Mouse (Mus musculus): ENCODE measurements at regions not wholly inside any gene's neighbourhood (a gene's known extent, or its start where the extent isn't known, plus 50 kb on each side); places are given as distances from the start of the nearest gene placed in this dataset.

GRCm38 (mm10) chr13:25361850-25362626, 91.7 kb upstream of the Nrsn1 start:
- H3K4me3 ChIP-seq = no peak overlapping the region
- WGBS = 68% methylated on average over 7 of the region's 7 CpGs
- H3K36me3 ChIP-seq = no peaks in the 10 kb centered on the region
- no peak overlapping the region for H3K27ac ChIP-seq
- no peaks in the 10 kb centered on the region for H3K9me3 ChIP-seq
- no peak overlapping the region for H3K9ac ChIP-seq
- H3K4me2 ChIP-seq (replicated peaks) = no peak overlapping the region
- no peak for ATAC-seq (ENCODE audit: low FRiP score, low read depth)
- H3K4me1 ChIP-seq = no peaks in the 10 kb centered on the region
- H3K27me3 ChIP-seq (replicated peaks) = no peaks in the 10 kb centered on the region

- 52% methylated on average over 5 of the region's 5 CpGs for WGBS
These were observed 77.3 kb upstream of the Nrsn1 start for GRCm38 (mm10) chr13:25347558-25347957.

GRCm38 (mm10) chr13:25343309-25343708, 73.0 kb upstream of the Nrsn1 start:
- no peak overlapping the region for H3K4me3 ChIP-seq
- no peak overlapping the region for H3K4me2 ChIP-seq (replicated peaks)
- WGBS = 78% methylated on average over 6 of the region's 6 CpGs
- no peak overlapping the region for H3K9ac ChIP-seq
- H3K27me3 ChIP-seq (replicated peaks) = no peaks in the 10 kb centered on the region
- H3K9me3 ChIP-seq = no peaks in the 10 kb centered on the region
- H3K4me1 ChIP-seq = no peaks in the 10 kb centered on the region
- no peak for ATAC-seq (ENCODE audit: low FRiP score, low read depth)
- H3K36me3 ChIP-seq = no peaks in the 10 kb centered on the region
- H3K27ac ChIP-seq = no peak overlapping the region

More at GRCm38 (mm10) chr13:25347558-25347957, 77.3 kb upstream of the Nrsn1 start:
- Histone ChIP-seq H3K9me3 (no peaks in the 10 kb centered on the region), H3K36me3 (no peaks in the 10 kb centered on the region), H3K27me3 (replicated peaks) (no peaks in the 10 kb centered on the region), H3K9ac (no peak overlapping the region), H3K4me3 (no peak overlapping the region), H3K4me1 (no peaks in the 10 kb centered on the region), H3K27ac (no peak overlapping the region), H3K4me2 (replicated peaks) (no peak overlapping the region)
- no peak for ATAC-seq (ENCODE audit: low FRiP score, low read depth)

- Histone ChIP-seq H3K27me3 (replicated peaks) (no peaks in the 10 kb centered on the region), H3K27ac (no peak overlapping the region), H3K9ac (no peak overlapping the region), H3K4me2 (replicated peaks) (no peak overlapping the region), H3K9me3 (no peaks in the 10 kb centered on the region), H3K36me3 (no peaks in the 10 kb centered on the region), H3K4me3 (no peak overlapping the region), H3K4me1 (no peaks in the 10 kb centered on the region)
- 94% methylated on average over 1 of the region's 1 CpGs for WGBS
- ATAC-seq (ENCODE audit: low FRiP score, low read depth) = no peak
These were observed 71.5 kb upstream of the Nrsn1 start for GRCm38 (mm10) chr13:25341826-25342225.

GRCm38 (mm10) chr13:25333803-25334202, 63.5 kb upstream of the Nrsn1 start:
- H3K9me3 ChIP-seq = no peaks in the 10 kb centered on the region
- no peak overlapping the region for H3K4me2 ChIP-seq (replicated peaks)
- no peak overlapping the region for H3K9ac ChIP-seq
- no peak overlapping the region for H3K27ac ChIP-seq
- H3K27me3 ChIP-seq (replicated peaks) = no peaks in the 10 kb centered on the region
- WGBS = 88% methylated on average over 1 of the region's 1 CpGs
- H3K4me1 ChIP-seq = no peaks in the 10 kb centered on the region
- H3K4me3 ChIP-seq = no peak overlapping the region
- no peak for ATAC-seq (ENCODE audit: low FRiP score, low read depth)
- no peaks in the 10 kb centered on the region for H3K36me3 ChIP-seq
